Mouse (Mus musculus) macrophage (primary cell): Measurements from ENCODE around the gene Pts. TPM values are rescaled to one million over a fixed set of nuclear protein-coding genes. Genes with fewer than 3 reads are reported as not detected.

Experiments used
- H3K27ac ChIP-seq: fragments of 350-480 bp; formaldehyde crosslinking; 2 replicates; pipeline ENCODE4 v1.9.0; 2021
- H3K36me3 ChIP-seq: fragments of 350-480 bp; formaldehyde crosslinking; 2 replicates; pipeline ENCODE4 v1.9.0; 2021; ENCODE audit errors: inconsistent target
- H3K4me3 ChIP-seq: fragments of 350-480 bp; formaldehyde crosslinking; 2 replicates; pipeline ENCODE4 v1.9.0; 2021; ENCODE audit errors: inconsistent target
- H3K79me2 ChIP-seq: fragments of 350-480 bp; formaldehyde crosslinking; 2 replicates; pipeline ENCODE4 v1.9.0; 2021; ENCODE audit errors: inconsistent target
- WGBS: methylation state at CpG from one replicate; pipeline ENCODE4 v1.1.7; 2026; ENCODE audit warnings: inconsistent platforms; ENCODE audit not compliant: missing documents; 5-methylcytosine and 5-hydroxymethylcytosine counted together
- polyA plus RNA-seq: library from polyadenylated mRNA; stranded (reverse); fragments of 250-400 nt; gene quantifications from 3 replicates; pipeline ENCODE4 v1.2.4, GENCODE M21; 2018; ENCODE audit warnings: inconsistent platforms

The Pts gene
- polyA plus RNA-seq, 1 experiment from 2014 or later = 48.4 TPM

GRCm38 (mm10) chr9:50493777-50494176 lies 34.7 kb downstream of the Pts start:
- Histone ChIP-seq H3K79me2 (no peaks in the 10 kb centered on the region), H3K4me3 (no peak overlapping the region), H3K27ac (no peak overlapping the region), H3K36me3 (no peaks in the 10 kb centered on the region)
- 89% methylated on average over 2 of the region's 2 CpGs for WGBS

- H3K36me3 ChIP-seq = no peaks in the 10 kb centered on the region
- no peak overlapping the region for H3K27ac ChIP-seq
- no peak overlapping the region for H3K4me3 ChIP-seq
- WGBS = 88% methylated on average over 2 of the region's 2 CpGs
- no peaks in the 10 kb centered on the region for H3K79me2 ChIP-seq
These were observed 36.9 kb downstream of the Pts start for GRCm38 (mm10) chr9:50491531-50492045.

GRCm38 (mm10) chr9:50490836-50491235 lies 37.7 kb downstream of the Pts start:
- H3K27ac ChIP-seq = no peak overlapping the region
- no peak overlapping the region for H3K4me3 ChIP-seq
- no peaks in the 10 kb centered on the region for H3K36me3 ChIP-seq
- H3K79me2 ChIP-seq = no peaks in the 10 kb centered on the region

- Histone ChIP-seq H3K27ac (no peak overlapping the region), H3K36me3 (no peaks in the 10 kb centered on the region), H3K79me2 (no peaks in the 10 kb centered on the region), H3K4me3 (no peak overlapping the region)
- 79% methylated on average over 10 of the region's 10 CpGs for WGBS
These were observed 43.0 kb downstream of the Pts start for GRCm38 (mm10) chr9:50485521-50485920.

GRCm38 (mm10) chr9:50482743-50483142 lies 45.8 kb downstream of the Pts start:
- no peak overlapping the region for H3K27ac ChIP-seq
- H3K36me3 ChIP-seq = no peaks in the 10 kb centered on the region
- WGBS = 10% methylated on average over 8 of the region's 8 CpGs
- no peaks in the 10 kb centered on the region for H3K79me2 ChIP-seq
- no peak overlapping the region for H3K4me3 ChIP-seq

- 22% methylated on average over 8 of the region's 8 CpGs for WGBS
- H3K36me3 ChIP-seq = no peaks in the 10 kb centered on the region
- no peak overlapping the region for H3K27ac ChIP-seq
These were observed 49.0 kb downstream of the Pts start for GRCm38 (mm10) chr9:50479476-50479875.

GRCm38 (mm10) chr9:50478826-50479225 lies 49.7 kb downstream of the Pts start:
- Histone ChIP-seq H3K4me3 (no peak overlapping the region), H3K36me3 (no peaks in the 10 kb centered on the region), H3K27ac (no peak overlapping the region), H3K79me2 (no peaks in the 10 kb centered on the region)
- 37% methylated on average over 5 of the region's 5 CpGs for WGBS

More at GRCm38 (mm10) chr9:50479476-50479875, 49.0 kb downstream of the Pts start:
- Histone ChIP-seq H3K79me2 (no peaks in the 10 kb centered on the region), H3K4me3 (no peak overlapping the region)

GRCm38 (mm10) chr9:50477270-50477669 lies 51.3 kb downstream of the Pts start:
- WGBS = 92% methylated on average over 9 of the region's 9 CpGs
- H3K4me3 ChIP-seq = no peak overlapping the region
- no peaks in the 10 kb centered on the region for H3K36me3 ChIP-seq
- no peak overlapping the region for H3K27ac ChIP-seq
- H3K79me2 ChIP-seq = no peaks in the 10 kb centered on the region

- Histone ChIP-seq H3K36me3 (no peaks in the 10 kb centered on the region), H3K79me2 (no peaks in the 10 kb centered on the region), H3K4me3 (no peak overlapping the region), H3K27ac (no peak overlapping the region)
- 70% methylated on average over 7 of the region's 7 CpGs for WGBS
These were observed 51.9 kb downstream of the Pts start for GRCm38 (mm10) chr9:50476651-50477050.

- Histone ChIP-seq H3K79me2 (no peaks in the 10 kb centered on the region), H3K27ac (no peak overlapping the region), H3K36me3 (no peaks in the 10 kb centered on the region), H3K4me3 (no peak overlapping the region)
- 89% methylated on average over 8 of the region's 8 CpGs for WGBS
These were observed 52.8 kb downstream of the Pts start for GRCm38 (mm10) chr9:50475745-50476144.

- H3K27ac ChIP-seq = no peak overlapping the region
- WGBS = 96% methylated on average over 7 of the region's 7 CpGs
- H3K79me2 ChIP-seq = no peaks in the 10 kb centered on the region
- H3K4me3 ChIP-seq = no peak overlapping the region
- H3K36me3 ChIP-seq = no peaks in the 10 kb centered on the region
These were observed 53.2 kb downstream of the Pts start for GRCm38 (mm10) chr9:50475318-50475717.

Other genes starting within 250 kb of the Pts start
- 70.3 to 237 TPM (median 169 TPM) in 3 replicates for gene Rpl10-ps3, start 183.8 kb downstream of the Pts start, polyA plus RNA-seq
- gene Plet1, start 34.2 kb downstream of the Pts start, polyA plus RNA-seq = not detected in 3 replicates
- gene Il18, start 26.1 kb upstream of the Pts start, polyA plus RNA-seq = 44.2 to 59.1 TPM (median 54.5 TPM) in 3 replicates
- gene Bco2, start 26.5 kb upstream of the Pts start, polyA plus RNA-seq = 2.7 to 3.6 TPM (median 2.9 TPM) in 3 replicates
- not detected in 3 replicates for gene Tex12, start 32.6 kb upstream of the Pts start, polyA plus RNA-seq
- gene Sdhd, start 75.1 kb upstream of the Pts start, polyA plus RNA-seq = 84.1 to 152 TPM (median 148 TPM) in 3 replicates
- gene Timm8b, start 75.2 kb upstream of the Pts start, polyA plus RNA-seq = 108 to 125 TPM (median 123 TPM) in 3 replicates
- gene Pih1d2, start 88.6 kb upstream of the Pts start, polyA plus RNA-seq = 0.34 to 1.1 TPM (median 0.45 TPM) in 3 replicates
- gene Nkapd1, start 88.7 kb upstream of the Pts start, polyA plus RNA-seq = 17.0 to 40.6 TPM (median 19.3 TPM) in 3 replicates
- gene Dlat, start 131.1 kb upstream of the Pts start, polyA plus RNA-seq = 17.0 to 33.3 TPM (median 24.8 TPM) in 3 replicates
- 0.03 TPM in 1 of 3 replicates, not detected in the others for gene Dixdc1, start 210.8 kb upstream of the Pts start, polyA plus RNA-seq
- gene 2310030G06Rik, start 217.8 kb upstream of the Pts start, polyA plus RNA-seq = not detected in 3 replicates
- gene Cryab, start 222.6 kb upstream of the Pts start, polyA plus RNA-seq = 0.48 to 0.95 TPM (median 0.95 TPM) in 3 replicates
- gene Hspb2, start 223.6 kb upstream of the Pts start, polyA plus RNA-seq = not detected in 3 replicates
- 2.4 to 5.8 TPM (median 2.7 TPM) in 3 replicates for gene Fdxacb1, start 239.5 kb upstream of the Pts start, polyA plus RNA-seq
- 15.2 to 18.8 TPM (median 15.5 TPM) in 3 replicates for gene Alg9, start 246.3 kb upstream of the Pts start, polyA plus RNA-seq
- gene 1110032A03Rik, start 246.8 kb upstream of the Pts start, polyA plus RNA-seq = 11.0 to 58.1 TPM (median 28.0 TPM) in 3 replicates